Mouse (Mus musculus): Measurements from ENCODE around the gene Wdr60.
A peak's percentile ranks its signal among the peaks of the same experiment; 100 is the strongest.

The Wdr60 gene

GRCm38 (mm10) chr12:116269450-116269849 is 6.6 kb upstream of the Wdr60 start:
- DNase-seq (ENCODE audit: low spot score), result no peak

GRCm38 (mm10) chr12:116265275-116265674 is 2.5 kb upstream of the Wdr60 start:
- DNase-seq (ENCODE audit: low spot score), result no peak

GRCm38 (mm10) chr12:116264756-116265155 is 1.9 kb upstream of the Wdr60 start:
- no peak for DNase-seq (ENCODE audit: low spot score)

- no peak for DNase-seq (ENCODE audit: low spot score)
Measured at GRCm38 (mm10) chr12:116258321-116258720, 4.5 kb downstream of the Wdr60 start.

GRCm38 (mm10) chr12:116255636-116256035 is 7.2 kb downstream of the Wdr60 start:
- no peak for DNase-seq (ENCODE audit: low spot score)

- DNase-seq (ENCODE audit: low spot score), result no peak
Measured at GRCm38 (mm10) chr12:116254652-116255051, 8.2 kb downstream of the Wdr60 start.

- DNase-seq (ENCODE audit: low spot score), result no peak
Measured at GRCm38 (mm10) chr12:116244601-116245000, 18.2 kb downstream of the Wdr60 start.

- DNase-seq (ENCODE audit: low spot score), result no peak
Measured at GRCm38 (mm10) chr12:116238803-116239202, 24.0 kb downstream of the Wdr60 start.

GRCm38 (mm10) chr12:116238370-116238769 is 24.5 kb downstream of the Wdr60 start:
- no peak for DNase-seq (ENCODE audit: low spot score)

- no peak for DNase-seq (ENCODE audit: low spot score)
Measured at GRCm38 (mm10) chr12:116236658-116237057, 26.2 kb downstream of the Wdr60 start.

GRCm38 (mm10) chr12:116235356-116235755 is 27.5 kb downstream of the Wdr60 start:
- DNase-seq (ENCODE audit: low spot score), result no peak

GRCm38 (mm10) chr12:116232061-116232460 is 30.8 kb downstream of the Wdr60 start:
- DNase-seq (ENCODE audit: low spot score), result no peak

- DNase-seq (ENCODE audit: low spot score), result no peak
Measured at GRCm38 (mm10) chr12:116231612-116232011, 31.2 kb downstream of the Wdr60 start.

GRCm38 (mm10) chr12:116229451-116229850 is 33.4 kb downstream of the Wdr60 start:
- no peak for DNase-seq (ENCODE audit: low spot score)

- DNase-seq (ENCODE audit: low spot score), result no peak
Measured at GRCm38 (mm10) chr12:116226289-116227057, 36.3 kb downstream of the Wdr60 start.

GRCm38 (mm10) chr12:116223107-116223506 is 39.7 kb downstream of the Wdr60 start:
- DNase-seq (ENCODE audit: low spot score), result no peak

- no peak for DNase-seq (ENCODE audit: low spot score)
Measured at GRCm38 (mm10) chr12:116207486-116207885, 55.3 kb downstream of the Wdr60 start.

- DNase-seq (ENCODE audit: low spot score), result no peak
Measured at GRCm38 (mm10) chr12:116205726-116206125, 57.1 kb downstream of the Wdr60 start.

GRCm38 (mm10) chr12:116202176-116202981 is 60.4 kb downstream of the Wdr60 start:
- peak; percentile 84 for DNase-seq (ENCODE audit: low spot score)

GRCm38 (mm10) chr12:116198791-116199190 is 64.0 kb downstream of the Wdr60 start:
- no peak for DNase-seq (ENCODE audit: low spot score)

- DNase-seq (ENCODE audit: low spot score), result no peak
Measured at GRCm38 (mm10) chr12:116196221-116196620, 66.6 kb downstream of the Wdr60 start.

- DNase-seq (ENCODE audit: low spot score), result no peak
Measured at GRCm38 (mm10) chr12:116194641-116195040, 68.2 kb downstream of the Wdr60 start.

GRCm38 (mm10) chr12:116193952-116194351 is 68.9 kb downstream of the Wdr60 start:
- DNase-seq (ENCODE audit: low spot score), result no peak
